Mouse (Mus musculus) hindbrain, embryonic 11.5 days (tissue): ENCODE data around the gene Vti1a. TPM values are rescaled to one million over a fixed set of nuclear protein-coding genes. Genes with fewer than 3 reads are reported as not detected.

ENCODE experiments used
- ATAC-seq: fragments of 200-750 bp; cut with Nextera tagmentation; 2 replicates; pipeline ENCODE4 v1.8.0; 2017; ENCODE audit warnings: mild to moderate bottlenecking, moderate TSS enrichment, moderate library complexity; ENCODE audit not compliant: low FRiP score
- DNase-seq: peaks from one replicate; pipeline ENCODE4 v3.0.0-alpha.2; 2015; ENCODE audit warnings: low spot score
- H3K27ac ChIP-seq: fragments of 300-500 bp; sonication (generic); 2 replicates; pipeline ENCODE4 v1.5.1; 2014; ENCODE audit warnings: mild to moderate bottlenecking, low read depth, low read length
- H3K27me3 ChIP-seq: fragments of 300-500 bp; sonication (generic); 2 replicates; pipeline ENCODE4 v1.6.1; 2014; ENCODE audit warnings: mild to moderate bottlenecking, low read length, moderate library complexity, mixed read lengths; ENCODE audit not compliant: control insufficient read depth, insufficient read depth
- H3K36me3 ChIP-seq: fragments of 300-500 bp; sonication (generic); 2 replicates; pipeline ENCODE4 v1.6.1; 2014; ENCODE audit warnings: mild to moderate bottlenecking, low read length, moderate library complexity, mixed read lengths; ENCODE audit not compliant: control insufficient read depth, insufficient read depth
- H3K4me1 ChIP-seq: fragments of 300-500 bp; sonication (generic); replicated peaks from 2 replicates; pipeline ENCODE4 v1.6.1; 2014; ENCODE audit warnings: low read length, mixed read lengths; ENCODE audit not compliant: control insufficient read depth, insufficient read depth
- H3K4me2 ChIP-seq: fragments of 300-500 bp; sonication (generic); replicated peaks from 2 replicates; pipeline ENCODE4 v1.6.1; 2014; ENCODE audit warnings: mild to moderate bottlenecking, low read depth, low read length
- H3K4me3 ChIP-seq: fragments of 300-500 bp; sonication (generic); 2 replicates; pipeline ENCODE4 v1.5.1; 2014; ENCODE audit warnings: low read depth, low read length
- H3K9ac ChIP-seq: fragments of 300-500 bp; sonication (generic); 2 replicates; pipeline ENCODE4 v1.6.1; 2014; ENCODE audit warnings: low read depth, low read length
- H3K9me3 ChIP-seq: fragments of 300-500 bp; sonication (generic); 2 replicates; pipeline ENCODE4 v1.6.1; 2016; ENCODE audit warnings: low read length; ENCODE audit not compliant: control insufficient read depth
- WGBS: fragments of 180-500 bp; shearing (Covaris S2); extraction: QIAGEN DNeasy Blood & Tissue Kit; methylation state at CpG from one replicate; pipeline ENCODE4 v1.1.7; 2014; 5-methylcytosine and 5-hydroxymethylcytosine counted together
- polyA plus RNA-seq: library from polyadenylated mRNA; unstranded; fragments of >200 nt; fragmentation: Nextera tagmentation; extraction: Ambion mirVana; gene quantifications from 2 replicates; pipeline ENCODE4 v1.2.1, GENCODE M21; 2014

The Vti1a gene
- polyA plus RNA-seq, 1 experiment from 2014 or later = 27.8 TPM

- H3K36me3 ChIP-seq = no peaks in the 10 kb centered on the region
- no peak overlapping the region for H3K4me2 ChIP-seq
- H3K4me3 ChIP-seq = no peak overlapping the region
- DNase-seq (no peak), ATAC-seq (no peak)
- H3K4me1 ChIP-seq = no peaks in the 10 kb centered on the region
- H3K27ac ChIP-seq = no peak overlapping the region
- WGBS = 99% methylated on average over 8 of the region's 8 CpGs
- no peaks in the 10 kb centered on the region for H3K9me3 ChIP-seq
- no peak overlapping the region for H3K9ac ChIP-seq
- no peaks in the 10 kb centered on the region for H3K27me3 ChIP-seq
Observed at GRCm38 (mm10) chr19:55509618-55510017, 193.5 kb downstream of the Vti1a start.

DNA sequence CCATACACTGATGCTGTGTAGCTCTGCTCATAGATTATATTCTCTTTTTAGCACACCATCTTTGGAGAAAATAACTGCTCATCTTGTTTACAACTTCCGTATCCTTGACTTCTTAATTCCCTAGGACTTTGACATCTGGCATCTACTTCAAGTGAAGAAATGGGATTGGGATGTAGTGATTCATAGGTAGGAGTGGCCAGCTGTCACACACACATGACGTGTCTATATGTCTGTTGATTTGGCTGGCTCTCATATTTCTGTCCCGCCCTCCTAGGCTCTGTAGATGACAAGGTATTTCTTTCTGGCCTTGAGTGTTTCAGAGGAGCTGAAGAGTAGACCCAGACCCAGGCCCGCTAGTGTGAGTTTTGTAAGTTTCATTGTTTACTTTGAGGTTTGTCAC is 197.8 kb downstream of the Vti1a start:
- Histone ChIP-seq H3K9me3 (no peaks in the 10 kb centered on the region), H3K9ac (no peak overlapping the region), H3K4me1 (no peaks in the 10 kb centered on the region), H3K27me3 (no peaks in the 10 kb centered on the region), H3K4me3 (no peak overlapping the region), H3K4me2 (no peak overlapping the region), H3K36me3 (no peaks in the 10 kb centered on the region), H3K27ac (no peak overlapping the region)
- ATAC-seq (no peak), DNase-seq (no peak)
- 91% methylated on average over 4 of the region's 4 CpGs for WGBS

- ATAC-seq = no peak
- no peak for DNase-seq
- no peak overlapping the region for H3K4me2 ChIP-seq
- H3K27ac ChIP-seq = no peak overlapping the region
- 77% methylated on average over 2 of the region's 2 CpGs for WGBS
- H3K4me3 ChIP-seq = no peak overlapping the region
- no peaks in the 10 kb centered on the region for H3K36me3 ChIP-seq
- no peak overlapping the region for H3K9ac ChIP-seq
- H3K27me3 ChIP-seq = no peaks in the 10 kb centered on the region
- no peaks in the 10 kb centered on the region for H3K4me1 ChIP-seq
- H3K9me3 ChIP-seq = no peaks in the 10 kb centered on the region
Observed at GRCm38 (mm10) chr19:55520236-55520635, 204.1 kb downstream of the Vti1a start.

GRCm38 (mm10) chr19:55523340-55523739 is 207.2 kb downstream of the Vti1a start:
- Histone ChIP-seq H3K9ac (no peak overlapping the region), H3K27ac (no peak overlapping the region), H3K4me3 (no peak overlapping the region), H3K36me3 (no peaks in the 10 kb centered on the region), H3K4me1 (no peaks in the 10 kb centered on the region), H3K4me2 (no peak overlapping the region), H3K27me3 (no peaks in the 10 kb centered on the region), H3K9me3 (no peaks in the 10 kb centered on the region)
- ATAC-seq (no peak), DNase-seq (no peak)
- WGBS = 77% methylated on average over 9 of the region's 9 CpGs

DNA sequence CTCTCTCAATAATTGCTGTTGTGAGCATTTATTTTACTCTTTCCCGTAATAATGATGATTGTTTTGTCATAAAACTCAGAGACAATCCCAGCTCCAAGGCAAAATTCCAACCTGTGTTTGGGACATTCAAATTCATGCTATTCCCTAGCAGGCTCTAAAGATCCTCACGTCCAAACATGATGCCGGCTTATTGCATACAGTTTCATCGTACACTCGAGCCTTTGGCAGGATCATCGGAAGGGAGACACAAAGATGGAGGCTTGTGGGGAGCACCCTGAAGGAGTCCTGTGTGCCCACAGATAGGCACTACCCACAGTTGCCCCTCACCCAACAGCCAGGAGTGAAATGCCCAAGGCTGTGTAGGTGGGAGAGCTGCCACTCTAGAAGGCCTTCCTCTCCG is 208.3 kb downstream of the Vti1a start:
- WGBS = 92% methylated on average over 7 of the region's 7 CpGs
- no peaks in the 10 kb centered on the region for H3K9me3 ChIP-seq

DNA sequence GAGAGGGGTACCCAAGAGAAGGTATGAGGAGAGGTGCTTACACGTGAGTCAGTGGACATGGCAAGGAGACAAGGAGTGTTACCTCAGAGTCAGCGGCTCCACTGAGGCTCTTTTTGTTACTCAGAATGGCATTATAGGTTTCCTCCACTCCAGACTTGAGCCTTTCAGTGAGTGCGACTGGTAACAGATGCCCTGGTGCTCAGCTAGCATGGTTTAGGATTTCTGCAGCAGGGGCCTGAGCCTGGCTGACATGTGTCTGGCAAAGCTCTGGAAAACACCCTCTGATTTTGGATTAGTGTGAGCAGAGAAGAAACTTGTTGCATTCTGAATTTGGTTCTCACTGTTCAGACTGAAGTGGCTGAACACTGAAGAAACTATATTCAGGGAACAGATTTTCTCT is 209.0 kb downstream of the Vti1a start:
- H3K27ac ChIP-seq = no peak overlapping the region
- WGBS = 80% methylated on average over 3 of the region's 3 CpGs

More for the DNA sequence above, 208.3 kb downstream of the Vti1a start:
- Histone ChIP-seq H3K27ac (no peak overlapping the region), H3K4me3 (no peak overlapping the region), H3K9ac (no peak overlapping the region), H3K27me3 (no peaks in the 10 kb centered on the region), H3K36me3 (no peaks in the 10 kb centered on the region), H3K4me2 (no peak overlapping the region), H3K4me1 (no peaks in the 10 kb centered on the region)
- no peak for ATAC-seq
- DNase-seq = no peak

DNA sequence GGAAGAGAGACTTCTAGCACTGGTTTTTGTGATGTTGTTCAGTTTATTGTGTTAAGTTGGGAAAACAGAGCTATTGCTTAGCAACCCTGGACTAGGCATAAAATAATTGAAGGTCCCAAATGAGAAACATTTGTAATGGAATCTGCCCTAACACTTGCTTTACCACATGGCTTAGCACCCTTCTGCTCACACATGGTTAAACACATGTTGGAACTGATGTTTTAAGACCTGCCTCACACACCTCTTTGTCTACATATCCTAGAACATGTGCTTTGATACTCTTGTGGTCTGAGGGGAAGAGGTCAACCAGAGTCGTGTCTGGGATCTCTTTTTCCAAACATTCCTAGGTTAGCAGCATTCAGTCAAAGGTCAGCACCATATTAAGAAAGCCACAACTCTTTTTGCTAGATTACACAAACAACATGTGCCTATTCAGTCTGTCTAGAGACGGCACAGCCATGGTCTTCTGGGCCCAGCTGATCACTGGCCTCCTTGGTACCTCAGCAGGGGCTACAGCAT is 210.7 kb downstream of the Vti1a start:
- 37% methylated on average over 2 of the region's 2 CpGs for WGBS
- Histone ChIP-seq H3K9me3 (no peaks in the 10 kb centered on the region), H3K4me1 (no peaks in the 10 kb centered on the region), H3K9ac (no peak overlapping the region), H3K27ac (no peak overlapping the region), H3K27me3 (no peaks in the 10 kb centered on the region), H3K36me3 (no peaks in the 10 kb centered on the region), H3K4me3 (no peak overlapping the region), H3K4me2 (no peak overlapping the region)
- no peak for ATAC-seq
- no peak for DNase-seq

More for the DNA sequence above, 209.0 kb downstream of the Vti1a start:
- Histone ChIP-seq H3K9ac (no peak overlapping the region), H3K4me3 (no peak overlapping the region), H3K27me3 (no peaks in the 10 kb centered on the region), H3K4me1 (no peaks in the 10 kb centered on the region), H3K9me3 (no peaks in the 10 kb centered on the region), H3K36me3 (no peaks in the 10 kb centered on the region), H3K4me2 (no peak overlapping the region)
- DNase-seq (no peak), ATAC-seq (no peak)

GRCm38 (mm10) chr19:55530041-55530440 is 213.9 kb downstream of the Vti1a start:
- H3K9ac ChIP-seq = no peak overlapping the region
- WGBS = 89% methylated on average over 3 of the region's 3 CpGs
- no peak overlapping the region for H3K4me3 ChIP-seq
- no peaks in the 10 kb centered on the region for H3K4me1 ChIP-seq
- no peak overlapping the region for H3K4me2 ChIP-seq
- H3K27me3 ChIP-seq = no peaks in the 10 kb centered on the region
- no peaks in the 10 kb centered on the region for H3K36me3 ChIP-seq
- H3K27ac ChIP-seq = no peak overlapping the region
- H3K9me3 ChIP-seq = no peaks in the 10 kb centered on the region
- ATAC-seq (no peak), DNase-seq (no peak)

- H3K4me3 ChIP-seq = no peak overlapping the region
- ATAC-seq = no peak
- 94% methylated on average over 3 of the region's 3 CpGs for WGBS
- H3K4me1 ChIP-seq = no peaks in the 10 kb centered on the region
- H3K36me3 ChIP-seq = no peaks in the 10 kb centered on the region
- no peak overlapping the region for H3K9ac ChIP-seq
- H3K4me2 ChIP-seq = no peak overlapping the region
- no peaks in the 10 kb centered on the region for H3K9me3 ChIP-seq
- no peak for DNase-seq
- no peaks in the 10 kb centered on the region for H3K27me3 ChIP-seq
- no peak overlapping the region for H3K27ac ChIP-seq
Observed at GRCm38 (mm10) chr19:55532681-55533080, 216.6 kb downstream of the Vti1a start.
